Mouse (Mus musculus) cerebral cortex, adult 2 months (tissue): ENCODE measurements around the gene Tnrc6b.

Source experiments
- WGBS: fragments of 180-500 bp; shearing (Covaris S2); methylation state at CpG from one replicate; pipeline ENCODE4 v1.1.7; 2018; 5-methylcytosine and 5-hydroxymethylcytosine counted together

The Tnrc6b gene

GRCm38 (mm10) chr15:80736553-80736952 lies 25.4 kb downstream of the Tnrc6b start:
- WGBS = 68% methylated on average over 1 of the region's 1 CpGs

GRCm38 (mm10) chr15:80738244-80738643 lies 27.1 kb downstream of the Tnrc6b start:
- WGBS = 89% methylated on average over 2 of the region's 2 CpGs

GRCm38 (mm10) chr15:80739972-80740371 lies 28.9 kb downstream of the Tnrc6b start:
- 94% methylated on average over 1 of the region's 1 CpGs for WGBS

- 86% methylated on average over 1 of the region's 1 CpGs for WGBS
These were observed 30.7 kb downstream of the Tnrc6b start for GRCm38 (mm10) chr15:80741836-80742235.

GRCm38 (mm10) chr15:80742991-80743474 lies 31.9 kb downstream of the Tnrc6b start:
- WGBS = 95% methylated on average over 3 of the region's 3 CpGs

- WGBS = 85% methylated on average over 7 of the region's 7 CpGs
These were observed 32.5 kb downstream of the Tnrc6b start for GRCm38 (mm10) chr15:80743606-80744005.

GRCm38 (mm10) chr15:80744667-80745422 lies 33.7 kb downstream of the Tnrc6b start:
- 91% methylated on average over 3 of the region's 3 CpGs for WGBS

- 72% methylated on average over 5 of the region's 5 CpGs for WGBS
These were observed 37.9 kb downstream of the Tnrc6b start for GRCm38 (mm10) chr15:80748979-80749378.

- 63% methylated on average over 6 of the region's 6 CpGs for WGBS
These were observed 42.2 kb downstream of the Tnrc6b start for GRCm38 (mm10) chr15:80753351-80753750.

GRCm38 (mm10) chr15:80754103-80754502 lies 43.0 kb downstream of the Tnrc6b start:
- 92% methylated on average over 1 of the region's 1 CpGs for WGBS

- WGBS = 91% methylated on average over 9 of the region's 9 CpGs
These were observed 48.3 kb downstream of the Tnrc6b start for GRCm38 (mm10) chr15:80759451-80759850.

- 89% methylated on average over 3 of the region's 3 CpGs for WGBS
These were observed 49.4 kb downstream of the Tnrc6b start for GRCm38 (mm10) chr15:80760504-80760903.

- 85% methylated on average over 8 of the region's 8 CpGs for WGBS
These were observed 49.8 kb downstream of the Tnrc6b start for GRCm38 (mm10) chr15:80760935-80761334.

- WGBS = 85% methylated on average over 4 of the region's 4 CpGs
These were observed 51.5 kb downstream of the Tnrc6b start for GRCm38 (mm10) chr15:80762621-80763020.

- 96% methylated on average over 6 of the region's 6 CpGs for WGBS
These were observed 53.6 kb downstream of the Tnrc6b start for GRCm38 (mm10) chr15:80764666-80765065.

- WGBS = 70% methylated on average over 2 of the region's 2 CpGs
These were observed 54.3 kb downstream of the Tnrc6b start for GRCm38 (mm10) chr15:80765381-80765780.

GRCm38 (mm10) chr15:80768216-80768615 lies 57.1 kb downstream of the Tnrc6b start:
- 81% methylated on average over 3 of the region's 3 CpGs for WGBS

GRCm38 (mm10) chr15:80771926-80772441 lies 60.9 kb downstream of the Tnrc6b start:
- 51% methylated on average over 1 of the region's 1 CpGs for WGBS

- WGBS = 100% methylated on average over 1 of the region's 1 CpGs
These were observed 63.6 kb downstream of the Tnrc6b start for GRCm38 (mm10) chr15:80774666-80775065.

- 52% methylated on average over 3 of the region's 3 CpGs for WGBS
These were observed 67.9 kb downstream of the Tnrc6b start for GRCm38 (mm10) chr15:80779006-80779405.

- 93% methylated on average over 5 of the region's 5 CpGs for WGBS
These were observed 69.1 kb downstream of the Tnrc6b start for GRCm38 (mm10) chr15:80780154-80780751.

GRCm38 (mm10) chr15:80781218-80781806 lies 70.2 kb downstream of the Tnrc6b start:
- 92% methylated on average over 5 of the region's 5 CpGs for WGBS
